Mouse (Mus musculus) cerebellum, postnatal 4 days (tissue): ENCODE results near the gene St6galnac3.

Experiments
- DNase-seq, 2 experiments: peaks; one replicate each; pipeline ENCODE4 v3.0.0; 2022; ENCODE audit warnings: low spot score in 2 of 2, mixed read lengths in 1 of 2

St6galnac3 gene

DNA sequence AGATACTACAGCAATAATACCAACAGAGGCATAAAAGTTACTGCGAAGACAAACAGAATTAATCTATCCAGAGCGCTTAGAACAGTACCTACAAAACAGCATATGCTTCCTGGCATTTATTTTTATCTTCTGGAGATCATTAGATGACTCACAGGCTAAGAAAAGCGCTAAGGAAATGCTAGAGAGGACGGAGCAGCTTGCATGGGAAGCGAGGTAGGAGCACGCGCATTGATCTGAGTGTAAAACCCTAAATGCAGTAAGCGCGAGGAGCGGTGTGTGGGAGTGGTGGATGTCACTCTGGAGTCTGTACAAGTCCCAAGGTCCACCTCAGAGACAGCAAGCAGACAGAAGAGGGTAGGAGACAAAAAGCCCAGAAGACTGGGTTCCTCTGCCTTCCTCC, 486.6 kb downstream of the St6galnac3 start:
- DNase-seq, result no peak

DNA sequence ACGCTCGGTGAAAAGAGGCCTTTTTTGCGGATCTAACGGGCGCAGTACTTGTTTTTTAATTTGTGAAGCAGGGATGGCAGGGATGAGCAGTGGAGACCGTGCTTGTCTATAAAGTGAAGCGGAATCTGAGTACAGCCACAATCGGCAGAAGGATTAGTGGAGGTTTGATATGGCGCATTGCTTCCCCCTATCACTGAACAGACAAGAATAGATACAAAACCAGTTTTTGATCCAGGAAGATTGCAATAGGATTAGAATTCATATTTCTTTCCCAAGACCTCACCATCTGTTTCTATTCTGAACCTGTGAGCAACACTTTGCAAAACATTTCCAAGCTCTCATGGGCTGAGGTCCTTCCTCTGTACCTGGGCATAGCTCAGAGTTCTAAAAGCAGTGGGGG, 488.7 kb downstream of the St6galnac3 start:
- no peak for DNase-seq

DNA sequence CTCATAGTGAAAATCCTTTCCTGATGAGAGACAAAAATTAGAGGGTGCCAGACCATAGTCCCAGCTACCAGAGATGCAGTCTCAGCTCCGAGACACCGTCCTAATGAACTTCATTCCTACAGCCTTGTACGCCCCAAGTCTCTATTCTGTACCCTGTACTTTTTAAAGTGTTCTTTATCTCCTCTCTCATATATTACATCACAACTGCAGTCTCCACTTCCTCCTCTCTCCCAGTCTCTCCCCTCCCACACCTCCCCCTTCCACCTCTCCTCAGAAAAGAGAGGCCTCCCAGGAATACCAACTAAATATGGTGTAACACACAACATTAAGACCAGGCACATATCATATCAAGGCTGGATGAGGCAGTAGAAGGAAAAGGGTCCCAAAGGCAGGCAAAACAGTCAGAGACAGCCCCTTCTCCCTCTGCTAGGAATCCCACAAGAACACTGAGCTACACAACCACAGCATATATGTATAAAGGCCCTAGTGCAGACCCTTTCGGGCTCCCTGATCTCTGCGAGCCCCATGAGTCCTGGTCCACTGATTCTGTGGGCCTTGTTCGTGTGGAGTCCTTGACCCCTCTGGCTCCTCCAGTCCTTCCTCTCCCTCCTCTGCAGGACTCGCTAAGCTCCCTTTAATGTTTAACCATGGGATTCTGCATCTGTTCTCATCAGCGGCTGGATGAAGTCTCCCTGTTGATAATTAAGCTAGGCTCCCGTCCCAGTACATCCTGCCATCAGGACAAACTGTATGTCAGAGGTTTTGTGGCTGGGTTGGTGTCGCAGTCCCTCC, 502.2 kb downstream of the St6galnac3 start:
- DNase-seq, result no peak

DNA sequence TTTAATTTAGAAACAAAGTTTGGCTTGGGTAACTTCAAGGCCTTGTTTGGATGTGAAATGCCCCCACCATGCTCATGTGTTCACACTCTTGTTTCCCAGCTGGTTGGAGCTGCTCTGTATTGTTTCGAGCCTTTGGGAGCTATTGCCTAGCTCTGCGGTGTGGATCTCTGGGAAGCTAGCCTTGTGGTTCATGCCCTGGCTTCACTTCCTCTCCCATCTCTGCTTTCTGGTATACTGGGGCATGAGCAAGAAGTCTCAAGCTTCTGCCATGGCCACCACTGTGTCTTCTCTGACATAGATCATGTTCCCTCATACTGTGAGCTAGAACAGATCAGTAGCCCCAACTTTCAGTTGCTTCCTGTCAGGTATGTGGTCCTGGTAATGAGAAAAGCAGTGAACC, 505.6 kb downstream of the St6galnac3 start:
- DNase-seq, result no peak

DNA sequence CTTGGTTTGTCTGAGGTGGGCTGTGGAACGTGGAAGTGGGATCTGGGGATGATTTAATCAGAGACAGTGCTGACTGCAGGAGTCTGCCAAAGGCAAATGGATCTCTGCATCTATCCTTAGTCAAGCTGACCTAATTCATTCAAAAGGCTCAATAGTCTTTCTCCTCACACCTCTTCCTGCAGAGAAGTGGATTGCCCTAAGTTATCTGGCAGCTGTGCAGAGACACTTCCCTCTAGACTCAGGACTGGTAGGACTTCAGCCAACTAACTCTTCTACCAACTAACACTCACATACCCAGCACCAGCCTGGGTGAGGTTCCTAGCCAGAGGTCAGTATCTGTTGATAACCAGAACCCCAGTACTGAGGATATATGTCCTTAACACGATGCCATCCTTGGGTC, 516.8 kb downstream of the St6galnac3 start:
- no peak for DNase-seq

DNA sequence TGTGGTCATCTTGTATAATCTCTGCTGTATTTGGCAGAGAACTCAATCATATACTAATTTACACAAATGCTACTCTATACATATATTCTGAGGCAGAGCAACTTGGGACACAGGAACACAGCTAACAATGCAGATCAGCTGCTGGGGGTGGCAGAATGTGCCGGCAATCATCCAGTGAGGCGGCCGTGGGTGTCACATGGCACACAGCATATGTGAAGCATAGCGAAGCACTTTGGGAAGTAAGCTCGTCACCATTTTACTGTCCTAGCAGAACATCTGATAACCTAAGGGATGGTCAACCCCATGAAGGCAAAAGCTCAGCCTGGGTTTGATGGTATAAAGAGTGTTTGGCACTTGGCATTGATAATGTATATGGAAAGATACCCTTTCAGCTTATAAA, 520.9 kb downstream of the St6galnac3 start:
- no peak for DNase-seq

DNA sequence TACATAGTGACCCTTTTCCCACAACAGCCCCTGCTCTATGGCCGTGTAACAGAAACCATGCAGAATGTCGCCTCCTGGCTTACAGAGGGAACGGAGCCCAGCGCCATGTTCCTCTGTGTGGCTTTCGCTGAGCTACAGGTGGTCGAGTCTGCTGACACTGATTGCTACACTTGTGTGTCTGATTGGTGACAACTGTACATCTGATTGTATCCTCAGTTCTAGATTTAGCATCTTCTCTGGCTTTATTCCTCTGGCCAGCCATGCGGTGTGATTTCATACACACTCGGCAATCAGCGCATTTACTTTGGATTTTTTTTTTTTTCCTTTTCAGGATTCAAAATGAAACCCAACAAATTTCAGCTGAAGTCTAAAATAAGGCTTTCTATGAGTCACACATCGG, 523.1 kb downstream of the St6galnac3 start:
- DNase-seq, result no peak

DNA sequence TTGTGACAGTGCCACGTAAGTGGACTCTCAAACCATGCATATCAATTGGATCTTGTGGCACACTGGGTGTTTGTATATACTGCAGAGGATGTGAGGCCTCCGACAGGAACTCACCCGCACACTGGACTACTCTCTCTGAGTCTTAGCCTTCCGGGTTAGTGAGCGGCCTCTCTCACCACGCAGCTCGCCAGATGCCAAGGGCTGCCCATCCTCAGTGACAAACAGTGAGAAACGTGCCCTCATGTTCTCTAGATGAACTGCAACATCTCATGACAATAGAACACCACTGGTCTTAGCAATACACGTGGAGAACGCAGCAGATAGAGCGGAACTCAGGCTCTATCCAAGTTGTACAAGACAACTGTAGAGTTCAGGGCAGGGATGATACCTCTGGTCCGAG, 524.2 kb downstream of the St6galnac3 start:
- no peak for DNase-seq

DNA sequence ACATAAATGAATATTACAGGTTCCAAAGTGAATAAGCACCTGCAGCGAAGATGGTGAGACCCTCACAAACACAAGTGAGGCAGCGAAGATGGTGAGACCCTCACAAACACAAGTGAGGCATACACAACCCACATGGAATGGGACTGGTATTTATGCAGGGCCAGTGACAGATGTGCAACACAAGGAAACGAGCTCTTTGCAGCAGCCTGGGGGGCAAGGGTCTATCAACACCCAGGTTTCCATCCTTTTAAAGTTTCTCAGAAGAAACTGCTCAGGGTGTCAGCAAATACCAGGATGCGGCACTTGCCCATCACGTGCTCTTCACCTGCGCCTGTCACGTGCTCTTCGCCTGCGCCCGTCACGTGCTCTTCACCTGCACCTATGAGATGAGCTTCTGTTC, 524.9 kb downstream of the St6galnac3 start:
- no peak for DNase-seq

DNA sequence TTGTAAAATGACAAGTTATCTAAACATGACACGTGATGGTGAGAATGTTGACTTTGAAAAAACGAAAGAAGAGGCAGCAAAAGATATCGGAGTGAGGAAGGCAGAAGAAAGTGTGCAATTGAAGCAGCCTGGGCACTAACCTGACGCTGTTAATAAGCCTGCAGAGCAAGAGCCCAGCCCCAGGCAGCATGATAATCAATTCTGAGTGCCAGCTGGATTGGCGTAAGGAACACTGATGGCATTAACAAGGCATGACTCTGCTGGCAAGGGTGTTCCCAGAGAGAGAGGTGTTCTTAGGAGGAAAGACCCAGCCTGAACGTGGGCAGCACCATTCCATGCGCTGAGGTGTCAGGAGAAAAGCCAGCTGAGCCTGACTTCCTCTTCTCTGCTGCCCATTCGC, 525.7 kb downstream of the St6galnac3 start:
- no peak for DNase-seq

DNA sequence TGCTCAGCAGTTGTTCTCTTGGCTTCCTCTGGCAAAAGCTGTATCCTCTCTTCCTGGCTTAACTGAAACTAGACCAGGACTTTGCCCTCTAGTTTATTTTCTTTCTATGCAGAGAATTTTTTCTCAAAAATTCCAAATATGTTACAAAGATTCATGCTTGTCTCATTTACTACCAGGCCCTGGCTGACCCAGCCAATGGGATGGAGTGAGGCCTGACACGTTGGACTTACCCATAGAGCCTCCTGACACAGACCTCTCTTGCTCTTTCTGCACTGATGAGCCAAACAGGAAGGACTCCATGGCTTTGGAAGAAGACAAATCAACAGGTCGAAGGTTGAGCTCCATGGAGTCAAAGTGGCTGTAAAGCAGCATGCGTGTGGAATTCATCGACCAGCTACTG, 526.5 kb downstream of the St6galnac3 start:
- DNase-seq, result no peak

DNA sequence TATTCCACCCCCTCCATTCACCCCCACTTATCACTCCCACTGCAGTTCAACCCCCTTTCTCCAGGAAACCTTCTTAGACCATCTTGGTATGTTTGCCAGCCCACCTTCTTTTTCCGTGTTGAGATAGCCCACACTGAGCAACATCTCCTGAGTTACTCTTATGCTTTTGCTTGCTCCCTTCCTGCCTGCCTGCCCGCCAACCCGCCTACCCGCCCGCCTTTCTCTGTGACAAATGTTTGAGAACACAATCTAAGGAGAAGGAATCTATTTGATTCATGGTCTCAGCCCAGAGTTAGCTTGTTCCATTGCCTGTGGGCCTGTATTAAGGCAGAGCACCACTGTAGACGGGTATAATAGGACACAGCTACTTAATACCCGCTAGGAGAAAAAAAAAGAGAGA, 531.9 kb downstream of the St6galnac3 start:
- DNase-seq, result no peak

DNA sequence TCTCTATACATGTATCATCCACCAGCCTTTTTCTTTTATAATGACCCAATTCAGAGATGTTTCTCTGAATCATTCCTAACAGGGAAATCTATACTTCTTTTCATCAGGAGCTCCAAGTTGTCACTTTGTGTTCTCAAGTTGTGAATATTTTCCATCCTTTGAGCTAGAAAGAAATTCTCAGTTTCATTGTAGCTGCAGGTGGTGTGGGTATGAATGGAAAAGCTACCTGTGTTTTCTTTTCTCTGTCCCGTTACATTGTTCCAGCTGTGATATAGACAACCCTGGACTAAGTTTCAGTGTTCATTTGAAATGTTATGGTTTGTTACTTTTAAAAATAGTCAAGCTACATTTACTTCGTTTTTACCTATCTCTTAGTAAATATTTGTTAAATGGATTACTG, 534.2 kb downstream of the St6galnac3 start:
- DNase-seq, result no peak

DNA sequence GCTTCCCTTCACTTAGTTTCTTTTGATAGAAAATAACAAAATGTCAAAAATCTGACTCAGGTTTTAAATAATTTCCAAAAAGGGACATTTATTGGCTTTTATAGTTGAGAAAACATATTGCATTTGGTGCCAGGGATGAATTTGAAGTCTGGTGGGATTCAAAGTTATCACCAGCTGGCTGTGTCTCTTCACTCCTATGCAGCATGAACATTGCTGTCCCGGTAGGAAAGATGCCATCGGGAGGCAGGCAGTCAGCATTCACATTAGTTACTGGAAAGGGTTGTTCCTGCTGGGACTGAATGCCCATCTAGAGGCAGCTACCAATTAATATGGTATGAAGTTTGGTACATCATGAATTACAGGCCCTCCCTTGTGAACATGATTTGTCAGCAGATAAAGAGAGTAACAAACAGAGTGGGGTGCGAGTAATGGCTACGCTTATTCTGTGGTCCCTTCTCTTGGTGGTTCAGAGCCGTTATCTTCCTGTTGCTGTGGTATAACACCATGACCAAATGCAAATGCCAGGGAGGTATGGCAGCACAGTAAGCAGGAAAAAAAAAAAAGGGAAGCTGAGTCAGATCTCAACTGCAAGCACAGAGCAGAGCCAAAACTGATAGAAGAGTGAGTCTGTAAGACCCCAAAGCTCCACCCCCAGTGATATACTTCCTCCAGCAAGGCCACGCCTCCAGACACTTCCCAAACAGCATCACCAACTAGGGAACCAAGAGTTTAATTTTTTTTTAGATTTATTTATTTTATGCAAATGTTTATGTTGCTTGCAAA, 535.1 kb downstream of the St6galnac3 start:
- no peak for DNase-seq

DNA sequence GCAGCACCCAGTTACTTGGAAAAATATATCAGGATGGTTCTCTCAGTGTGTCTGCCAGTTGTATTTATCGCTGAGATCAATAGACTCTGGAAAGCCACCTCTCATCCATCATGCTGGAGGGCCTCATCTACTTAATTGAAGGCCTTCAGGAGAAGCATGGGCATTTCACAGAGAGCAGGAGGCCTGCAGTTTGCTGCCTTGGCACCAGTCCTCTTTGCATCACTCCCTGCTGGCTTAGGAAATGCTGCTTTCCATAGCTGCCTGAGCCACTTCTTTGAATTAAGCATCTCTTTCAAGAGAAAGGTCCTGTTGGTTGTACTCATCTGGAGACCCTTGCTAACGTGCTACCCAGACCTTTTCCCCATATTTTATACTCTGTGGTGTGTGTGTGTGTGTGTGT, 536.8 kb downstream of the St6galnac3 start:
- no peak for DNase-seq

DNA sequence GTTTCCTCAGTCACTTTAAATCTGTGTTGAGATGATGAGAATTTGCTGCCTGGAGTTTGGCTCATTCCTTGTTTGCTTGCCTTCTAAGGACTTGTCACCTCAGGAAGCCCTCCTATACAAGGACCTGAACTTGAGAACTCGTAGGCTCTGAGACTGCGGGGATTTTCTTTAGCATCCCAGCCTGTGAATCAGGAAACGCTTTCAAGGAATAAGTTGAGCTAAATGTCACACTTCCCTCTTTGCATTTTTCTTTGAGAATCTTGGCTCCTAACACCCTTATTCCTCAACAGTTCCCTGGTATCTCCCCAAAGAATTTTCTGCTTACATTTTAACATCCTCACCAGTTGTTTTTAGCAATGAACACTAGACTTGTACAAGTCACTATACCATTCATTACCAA, 539.9 kb downstream of the St6galnac3 start:
- DNase-seq, result no peak

DNA sequence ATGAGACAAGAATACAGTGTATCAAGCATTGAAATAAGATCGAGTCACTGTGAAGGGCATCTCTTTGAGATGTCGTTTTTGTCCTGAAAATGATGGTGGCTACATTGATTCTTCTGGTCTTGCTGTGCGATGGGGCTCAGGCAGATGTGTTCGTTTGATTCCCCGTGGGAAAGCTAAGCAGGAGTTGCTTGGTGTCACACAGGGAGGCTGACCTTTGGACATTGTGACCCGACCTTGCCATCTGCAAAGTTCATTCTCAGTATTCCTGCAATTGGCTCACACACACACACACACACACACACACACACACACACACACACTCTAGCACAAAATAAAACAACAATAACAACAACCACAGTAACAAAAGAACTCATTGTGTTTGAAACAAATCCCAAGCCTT, 543.7 kb downstream of the St6galnac3 start:
- DNase-seq, result no peak

DNA sequence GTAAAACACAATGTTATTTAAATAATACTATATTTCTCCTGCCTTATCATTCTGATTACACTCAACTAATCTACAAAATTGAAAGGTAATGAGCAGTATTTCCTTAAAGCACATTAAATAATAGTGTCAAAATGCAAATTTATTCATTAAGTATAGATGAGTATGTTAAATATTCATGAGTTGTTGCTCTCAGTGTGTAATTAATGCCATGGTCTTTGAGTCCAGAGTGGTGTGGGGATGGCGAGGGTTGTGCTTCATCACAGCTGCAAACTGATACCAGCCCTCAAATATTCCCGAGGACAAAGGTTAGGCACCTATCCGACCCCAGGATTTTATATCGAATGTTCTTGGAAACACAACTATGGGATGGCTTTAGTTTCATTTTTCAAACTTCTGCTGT, 548.2 kb downstream of the St6galnac3 start:
- DNase-seq, result no peak

DNA sequence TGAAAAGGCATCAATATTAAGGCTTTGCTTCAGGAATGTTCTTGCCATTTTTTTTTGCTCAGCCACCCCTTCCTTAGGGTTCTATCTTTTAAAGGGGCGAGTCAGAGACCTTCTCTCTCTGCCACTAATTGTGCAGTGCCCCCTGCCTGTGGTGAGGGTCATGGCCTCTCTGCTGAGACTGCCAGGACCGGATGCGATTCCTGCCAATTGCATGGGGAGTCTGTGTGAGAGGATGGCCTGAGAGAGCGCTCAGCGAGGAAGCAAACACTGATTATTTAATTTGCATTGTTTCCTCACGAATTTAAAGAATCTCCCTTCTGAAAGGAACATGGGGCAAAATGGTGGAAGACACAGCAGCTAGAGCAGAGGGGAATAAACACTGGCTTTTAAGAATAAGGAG, 548.6 kb downstream of the St6galnac3 start:
- DNase-seq, result no peak

DNA sequence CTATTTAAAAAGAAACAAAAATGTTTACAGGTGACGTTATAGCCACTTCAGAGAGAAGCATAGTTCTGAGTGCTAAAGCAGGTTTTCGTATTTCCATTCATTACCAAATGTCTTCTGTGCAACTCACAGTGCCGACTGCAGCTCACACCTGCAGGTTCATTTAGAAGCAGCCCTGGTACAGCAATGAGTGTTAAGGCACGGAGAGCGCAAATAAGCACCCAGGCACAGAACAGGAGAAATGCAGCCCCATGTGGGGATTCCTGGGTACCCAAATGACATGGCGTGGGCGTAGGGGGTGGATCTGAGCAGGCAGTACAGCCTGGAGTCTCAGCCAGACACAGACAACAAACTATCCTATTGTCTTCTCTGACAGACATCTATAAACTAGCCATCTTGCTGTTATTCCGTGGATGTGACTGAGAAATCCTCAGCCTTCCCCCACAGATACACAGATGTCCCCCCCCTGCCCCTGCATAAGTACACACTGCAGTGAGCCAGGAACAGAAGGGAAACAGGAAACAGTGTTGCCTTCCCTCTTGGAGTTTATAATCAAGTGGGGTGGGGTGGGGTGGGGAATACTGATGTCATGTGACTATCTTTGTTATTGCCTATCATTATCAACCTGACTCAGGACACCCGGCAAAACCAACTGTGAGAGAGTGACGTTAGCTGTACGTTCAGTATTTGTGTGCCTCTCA, 550.5 kb downstream of the St6galnac3 start:
- DNase-seq, result no peak

DNA sequence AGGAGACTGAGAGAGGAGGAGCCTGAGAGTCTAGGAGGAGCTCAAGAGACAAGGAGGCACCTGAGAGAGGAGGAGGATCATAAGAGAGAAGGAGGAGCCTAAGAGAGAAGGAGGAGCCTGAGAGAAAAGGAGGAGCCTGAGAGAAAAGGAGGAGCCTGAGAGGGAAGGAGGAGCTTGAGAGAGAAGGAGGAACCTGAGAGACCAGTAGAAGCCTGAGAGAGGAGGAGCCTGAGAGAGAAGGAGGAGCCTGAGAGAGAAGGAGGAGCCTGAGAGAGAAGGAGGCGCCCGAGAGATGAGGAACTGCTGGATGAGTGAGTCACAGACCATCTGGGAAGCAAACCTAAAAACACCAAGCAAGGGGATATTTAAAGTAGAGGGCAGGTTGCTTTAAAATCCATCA, 551.4 kb downstream of the St6galnac3 start:
- DNase-seq, result no peak

DNA sequence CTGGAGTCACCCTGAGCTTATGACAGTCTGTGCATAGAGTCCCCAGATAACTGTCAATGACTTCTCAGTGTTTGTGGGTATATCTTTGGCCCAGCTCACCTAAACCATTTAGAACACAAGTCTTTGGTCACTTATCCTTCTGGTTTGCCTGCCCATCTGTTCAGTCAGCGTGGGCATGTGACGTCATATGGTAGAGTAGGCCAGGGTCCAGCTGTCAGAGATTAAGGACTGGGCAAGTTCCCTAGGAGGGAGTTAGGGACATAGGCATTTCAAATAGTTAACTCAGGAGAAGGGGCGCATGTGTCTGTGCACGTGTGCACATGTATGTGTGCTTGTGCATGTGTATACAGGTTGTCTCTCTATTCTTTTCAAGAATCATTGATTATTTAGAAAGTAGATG, 554.8 kb downstream of the St6galnac3 start:
- peak in 1 of 2 experiments; percentile 16 for DNase-seq

DNA sequence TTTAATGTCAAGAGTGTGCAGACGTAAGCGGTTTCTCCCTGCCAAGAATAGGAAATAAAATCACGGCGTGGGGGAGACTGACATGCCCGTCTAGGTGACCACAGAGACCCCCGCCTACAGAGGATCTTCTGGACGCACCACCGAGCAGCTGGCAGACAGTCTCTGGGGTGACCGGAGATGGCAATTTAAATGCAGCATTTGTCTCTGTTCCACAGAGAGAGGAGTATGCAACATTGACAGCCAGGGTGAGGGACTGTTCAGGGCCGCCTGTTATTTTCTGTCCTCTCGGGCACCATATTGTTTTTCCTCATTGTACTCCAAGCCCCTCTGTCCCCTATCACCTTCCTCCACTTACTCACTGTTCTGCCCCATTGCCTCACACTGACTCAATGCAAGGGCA, 555.2 kb downstream of the St6galnac3 start:
- DNase-seq, result no peak
